Mouse (Mus musculus) thymus, postnatal 0 days (tissue): ENCODE measurements around the gene Lkaaear1. TPM values are rescaled to one million over a fixed set of nuclear protein-coding genes. Genes with fewer than 3 reads are reported as not detected.

Experiments used
- DNase-seq: peaks from one replicate; pipeline ENCODE4 v3.0.0-alpha.2; 2015; ENCODE audit warnings: low spot score
- polyA plus RNA-seq: library from polyadenylated mRNA; unstranded; fragments of >200 nt; fragmentation: Nextera tagmentation; extraction: Ambion mirVana; gene quantifications from 2 replicates; pipeline ENCODE4 v1.2.1, GENCODE M21; 2015

The Lkaaear1 gene
- polyA plus RNA-seq, 1 experiment from 2014 or later, result not detected

DNA sequence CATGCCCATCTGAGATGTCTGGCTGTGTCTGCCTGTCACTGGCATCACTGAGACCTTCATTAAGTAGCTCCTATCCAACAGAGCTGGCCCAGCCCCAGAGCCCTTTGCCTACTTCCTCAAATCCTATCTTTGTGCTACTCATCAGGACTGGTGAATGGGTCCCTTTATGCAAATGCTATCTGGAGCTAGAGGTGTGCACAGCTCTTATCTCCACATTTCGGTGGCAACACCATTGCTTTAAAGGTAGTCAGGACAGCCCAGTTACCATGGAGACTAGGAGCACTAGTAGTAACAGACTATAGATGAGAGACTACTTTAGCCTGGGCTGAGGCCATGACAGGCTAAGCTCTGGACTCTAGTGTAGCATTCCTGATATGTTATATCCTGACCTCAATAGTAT, 13.5 kb downstream of the Lkaaear1 start:
- DNase-seq, result no peak

DNA sequence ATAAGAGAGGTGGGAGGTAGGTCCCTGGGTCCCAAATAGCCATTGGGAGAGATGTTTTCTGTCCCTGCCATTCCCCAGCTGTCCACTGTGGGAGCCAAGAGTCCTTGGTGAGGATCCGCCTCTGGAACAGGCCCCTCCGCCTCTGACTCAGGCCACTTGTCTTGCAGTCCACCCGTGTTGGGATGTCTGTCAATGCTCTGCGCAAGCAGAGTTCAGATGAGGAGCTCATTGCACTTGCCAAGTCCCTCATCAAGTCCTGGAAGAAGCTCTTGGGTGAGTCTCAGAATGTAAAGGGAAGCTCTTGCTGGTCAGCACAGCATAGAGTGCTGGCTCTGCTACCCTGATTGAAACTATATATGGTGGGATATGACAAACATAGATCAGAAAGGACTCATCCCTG, 14.9 kb downstream of the Lkaaear1 start:
- no peak for DNase-seq

- DNase-seq, result no peak
Measured at GRCm38 (mm10) chr2:181681978-181682377, 16.3 kb downstream of the Lkaaear1 start.

- DNase-seq, result no peak
Measured at GRCm38 (mm10) chr2:181680716-181681117, 17.5 kb downstream of the Lkaaear1 start.

DNA sequence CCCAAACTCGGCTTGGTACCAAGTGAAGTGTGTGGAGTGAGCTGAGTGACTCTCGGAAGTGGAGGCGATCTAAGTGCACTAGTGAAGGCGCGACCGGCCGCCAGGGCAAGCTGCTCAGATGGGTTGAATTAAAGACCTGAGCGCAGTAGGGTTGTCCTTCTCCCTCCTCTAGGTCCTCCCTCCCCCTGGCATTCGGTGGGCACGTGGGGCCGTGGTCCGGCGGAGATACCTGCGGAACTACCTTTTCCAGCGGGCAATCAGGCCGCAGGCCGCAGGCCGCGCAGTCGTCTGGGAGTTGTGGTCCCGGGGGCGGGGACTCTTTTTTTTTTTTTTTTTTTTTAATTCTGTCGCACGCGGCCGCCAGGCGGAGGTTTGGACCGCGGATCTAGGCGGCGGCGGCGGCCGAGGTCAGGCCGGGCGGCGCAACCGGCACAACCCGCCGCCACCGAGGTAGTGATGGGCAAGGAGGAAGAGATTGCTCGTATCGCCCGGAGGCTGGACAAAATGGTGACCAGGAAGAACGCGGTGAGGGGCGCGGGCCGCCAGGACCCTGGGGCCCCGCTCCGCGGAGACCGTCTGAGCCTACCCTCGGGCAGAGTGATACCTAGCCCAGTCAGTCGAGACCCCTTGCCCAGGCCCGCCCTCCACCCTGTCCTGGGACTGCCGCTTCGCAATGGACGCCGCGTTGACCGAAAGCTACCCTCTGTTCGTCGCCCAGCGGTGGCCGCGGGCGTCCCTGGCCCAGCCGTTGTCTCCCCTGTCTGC, 18.1 kb downstream of the Lkaaear1 start, which contains the start of gene Tcea2:
Tcea2 (plus strand) TSS at position 360 of the 765 bp plus-strand sequence.
- DNase-seq, result peak; percentile 59

- peak; percentile 89 for DNase-seq
Measured at GRCm38 (mm10) chr2:181678780-181679179, 19.5 kb downstream of the Lkaaear1 start.

- DNase-seq, result no peak
Measured at GRCm38 (mm10) chr2:181677755-181678098, 20.5 kb downstream of the Lkaaear1 start.

DNA sequence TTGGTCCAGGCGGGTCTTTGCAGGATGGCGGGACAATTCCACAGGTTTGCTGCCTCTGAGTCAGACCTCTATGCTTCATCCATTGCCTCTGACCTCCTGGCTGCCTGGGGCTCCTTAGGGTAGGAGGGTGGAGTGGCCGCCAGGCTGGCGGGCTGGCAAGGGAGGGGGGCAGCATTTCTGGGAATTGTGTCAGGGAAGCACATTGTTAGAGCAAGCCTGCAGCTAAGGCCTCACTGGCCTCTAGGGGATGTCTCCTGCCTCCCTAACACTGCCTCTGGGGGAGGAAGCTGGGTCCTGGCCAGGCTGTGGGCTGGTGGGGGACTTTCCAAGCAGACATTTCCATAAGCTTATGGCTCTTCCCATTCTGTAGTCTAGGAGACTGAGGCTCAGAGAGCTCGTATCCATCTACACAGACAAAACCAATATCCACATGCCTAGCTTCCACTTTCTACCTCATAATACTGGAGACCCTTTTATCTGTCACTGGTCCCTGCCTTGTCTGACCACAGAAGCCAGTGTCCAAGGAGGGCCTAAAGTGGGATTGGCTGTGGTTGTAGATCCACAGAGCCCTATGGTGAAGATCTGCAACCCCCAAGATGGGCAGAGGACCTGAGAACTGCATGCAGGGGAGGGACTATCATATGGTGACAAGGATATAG, 21.0 kb downstream of the Lkaaear1 start:
- DNase-seq, result no peak

- no peak for DNase-seq
Measured at GRCm38 (mm10) chr2:181676424-181676823, 21.8 kb downstream of the Lkaaear1 start.

DNA sequence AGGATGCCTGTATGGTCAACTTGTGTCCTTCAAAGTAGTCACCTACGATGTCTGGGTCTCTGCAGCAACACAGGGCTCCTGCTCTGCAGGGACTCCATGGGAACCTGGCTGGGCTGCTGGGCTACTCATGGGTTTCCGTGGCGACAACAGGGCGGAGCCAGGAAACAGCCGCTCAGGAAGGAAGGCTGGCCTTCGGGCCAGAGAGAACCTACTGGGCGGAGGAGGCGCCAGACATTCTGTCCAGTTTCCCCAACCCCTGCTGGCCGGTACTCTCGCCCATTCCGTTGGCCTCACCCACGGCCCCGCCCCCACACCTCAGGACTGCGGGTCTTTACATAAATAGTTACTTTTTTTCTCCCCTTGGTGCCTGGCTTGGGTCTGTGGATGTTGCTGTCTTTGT, 22.8 kb downstream of the Lkaaear1 start:
- DNase-seq, result no peak

DNA sequence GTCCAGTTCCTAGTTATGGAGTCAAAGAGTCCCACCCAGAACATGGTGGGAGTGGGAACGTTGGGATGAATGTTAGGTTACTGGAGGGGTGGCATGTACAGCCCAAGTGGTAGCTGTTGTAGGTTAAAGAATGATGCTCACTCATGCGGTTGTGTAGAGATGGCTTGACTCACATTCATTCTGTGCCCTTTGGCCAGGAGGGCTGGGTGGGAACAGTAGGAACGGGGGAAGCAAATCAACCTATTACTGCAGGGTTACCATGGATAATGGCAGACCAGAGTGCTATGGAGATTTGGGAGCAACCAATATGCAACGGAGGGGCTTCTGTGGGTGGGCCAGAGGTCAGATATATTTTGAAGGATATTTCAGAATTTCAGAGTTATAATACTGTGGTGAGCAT, 23.3 kb downstream of the Lkaaear1 start:
- DNase-seq, result no peak

GRCm38 (mm10) chr2:181673501-181673900, 24.7 kb downstream of the Lkaaear1 start:
- DNase-seq, result no peak

DNA sequence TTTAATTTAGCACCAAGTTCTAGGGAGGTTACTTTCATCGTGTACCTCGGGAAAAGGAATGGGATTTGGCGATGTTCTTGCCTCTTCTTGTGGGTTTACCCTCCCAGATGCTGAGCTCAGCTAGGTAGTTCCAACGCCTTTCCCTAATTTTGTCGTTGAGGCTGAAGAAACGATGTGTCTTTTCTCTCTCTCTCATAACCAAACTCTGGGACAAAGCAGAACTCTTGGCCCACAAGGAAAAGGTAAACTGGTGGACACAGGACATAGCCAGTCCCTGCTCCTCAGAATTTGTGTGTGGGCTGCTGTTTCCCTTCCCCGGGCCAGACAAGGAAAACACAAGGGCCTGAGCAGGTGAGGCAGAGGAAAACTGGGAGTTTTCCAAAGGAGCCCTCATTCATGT, 26.3 kb downstream of the Lkaaear1 start:
- DNase-seq, result no peak

- DNase-seq, result no peak
Measured at GRCm38 (mm10) chr2:181671326-181671725, 26.9 kb downstream of the Lkaaear1 start, which contains the start of gene Sox18. Gene Sox18 (minus strand): TSS chr2:181671640.

GRCm38 (mm10) chr2:181670913-181671311, 27.3 kb downstream of the Lkaaear1 start:
- DNase-seq, result no peak

- DNase-seq, result no peak
Measured at GRCm38 (mm10) chr2:181670285-181670912, 27.8 kb downstream of the Lkaaear1 start.

GRCm38 (mm10) chr2:181663298-181663630, 35.0 kb downstream of the Lkaaear1 start:
- no peak for DNase-seq

GRCm38 (mm10) chr2:181662620-181663297, 35.5 kb downstream of the Lkaaear1 start:
- no peak for DNase-seq

GRCm38 (mm10) chr2:181659609-181660055, 38.6 kb downstream of the Lkaaear1 start:
- peak; percentile 78 for DNase-seq

DNA sequence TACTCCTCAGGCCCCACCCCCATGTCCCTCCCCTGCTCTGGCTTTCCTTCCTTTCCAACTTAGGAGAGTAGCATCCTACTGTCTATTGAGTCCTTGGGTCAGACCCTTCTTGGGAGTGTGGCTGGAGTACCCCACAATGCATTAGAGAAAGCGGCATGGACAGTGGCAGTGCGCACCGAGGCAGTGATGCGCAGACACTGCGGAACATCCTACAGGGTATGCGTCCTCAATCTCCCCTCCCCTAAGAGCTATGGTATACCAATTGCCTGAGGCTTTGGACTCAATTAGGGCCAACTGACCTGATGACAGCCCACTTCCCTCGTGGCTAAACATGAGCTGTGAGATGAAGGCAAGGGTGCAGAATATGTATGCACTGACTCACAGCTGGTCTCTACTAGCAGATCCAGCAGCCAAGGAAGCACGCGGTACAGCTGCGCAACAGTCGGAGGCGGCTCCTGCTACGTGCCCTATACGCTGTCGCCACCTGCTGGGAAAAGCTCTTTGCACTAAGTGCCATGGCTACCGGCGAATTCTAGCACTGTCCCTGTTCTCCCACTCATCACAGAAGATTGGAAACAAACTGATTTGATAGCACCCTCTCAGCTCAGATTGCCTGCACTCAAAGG, 39.2 kb downstream of the Lkaaear1 start:
- DNase-seq, result peak; percentile 63

DNA sequence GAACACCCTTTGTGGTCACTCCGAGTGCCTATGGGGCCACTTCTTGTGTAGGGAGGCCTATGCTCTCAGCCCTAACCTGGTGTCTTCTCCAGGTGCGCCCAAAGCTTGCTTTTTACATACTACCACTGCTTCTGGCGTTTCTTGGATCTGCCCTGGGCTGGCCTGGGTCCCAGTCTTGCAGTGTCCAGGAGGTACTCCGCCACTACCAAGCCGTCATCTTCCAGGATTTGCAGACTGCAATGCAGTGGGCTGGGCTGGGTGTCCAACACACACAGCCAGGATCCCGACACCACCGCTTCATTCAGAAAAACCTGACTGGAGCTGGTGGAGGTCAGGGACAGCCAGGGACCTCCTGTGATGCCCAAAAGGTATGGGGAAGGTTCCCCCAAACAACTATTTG, 39.7 kb downstream of the Lkaaear1 start:
- DNase-seq, result no peak
